Mouse (Mus musculus) spleen, postnatal 4 days (tissue): ENCODE results near the gene Xxylt1.

Experiments used
- DNase-seq, 2 experiments: peaks; one replicate each; pipeline ENCODE4 v3.0.0; 2022; ENCODE audit warnings: low spot score in 2 of 2

Xxylt1 gene

GRCm38 (mm10) chr16:30988225-30988624 lies 93.0 kb downstream of the Xxylt1 start:
- DNase-seq = no peak

GRCm38 (mm10) chr16:30987684-30988083 lies 93.5 kb downstream of the Xxylt1 start:
- no peak for DNase-seq

- DNase-seq = no peak
These were observed 96.2 kb downstream of the Xxylt1 start for GRCm38 (mm10) chr16:30984826-30985545.

- DNase-seq = no peak
These were observed 97.1 kb downstream of the Xxylt1 start for GRCm38 (mm10) chr16:30984101-30984500.

GRCm38 (mm10) chr16:30983699-30984098 lies 97.5 kb downstream of the Xxylt1 start:
- no peak for DNase-seq

GRCm38 (mm10) chr16:30983281-30983680 lies 98.0 kb downstream of the Xxylt1 start:
- no peak for DNase-seq

GRCm38 (mm10) chr16:30981345-30981744 lies 99.9 kb downstream of the Xxylt1 start:
- DNase-seq = no peak

GRCm38 (mm10) chr16:30979905-30980304 lies 101.3 kb downstream of the Xxylt1 start:
- DNase-seq = no peak

- no peak for DNase-seq
These were observed 103.5 kb downstream of the Xxylt1 start for GRCm38 (mm10) chr16:30977728-30978127.

GRCm38 (mm10) chr16:30977186-30977585 lies 104.0 kb downstream of the Xxylt1 start:
- DNase-seq = peak; percentile 86 to 94

GRCm38 (mm10) chr16:30974549-30974948 lies 106.7 kb downstream of the Xxylt1 start:
- DNase-seq = no peak

- no peak for DNase-seq
These were observed 107.8 kb downstream of the Xxylt1 start for GRCm38 (mm10) chr16:30973416-30973815.

- DNase-seq = peak in 1 of 2 experiments; percentile 41
These were observed 109.2 kb downstream of the Xxylt1 start for GRCm38 (mm10) chr16:30971950-30972541.

GRCm38 (mm10) chr16:30969266-30970064 lies 111.8 kb downstream of the Xxylt1 start:
- DNase-seq = no peak

- DNase-seq = no peak
These were observed 112.7 kb downstream of the Xxylt1 start for GRCm38 (mm10) chr16:30968402-30969151.

- DNase-seq = no peak
These were observed 114.5 kb downstream of the Xxylt1 start for GRCm38 (mm10) chr16:30966684-30967083.

- no peak for DNase-seq
These were observed 116.3 kb downstream of the Xxylt1 start for GRCm38 (mm10) chr16:30964891-30965290.

- DNase-seq = no peak
These were observed 116.8 kb downstream of the Xxylt1 start for GRCm38 (mm10) chr16:30964411-30964810.

GRCm38 (mm10) chr16:30962515-30962914 lies 118.7 kb downstream of the Xxylt1 start:
- peak in 1 of 2 experiments; percentile 34 for DNase-seq

GRCm38 (mm10) chr16:30961176-30961575 lies 120.1 kb downstream of the Xxylt1 start:
- no peak for DNase-seq

- no peak for DNase-seq
These were observed 121.0 kb downstream of the Xxylt1 start for GRCm38 (mm10) chr16:30960266-30960665.

GRCm38 (mm10) chr16:30959692-30960091 lies 121.5 kb downstream of the Xxylt1 start:
- DNase-seq = no peak
